Mouse (Mus musculus) gonadal fat pad, adult 2 months (tissue): ENCODE results near the gene Cdhr2. TPM values are rescaled to one million over a fixed set of nuclear protein-coding genes. Genes with fewer than 3 reads are reported as not detected.

Experiments used
- DNase-seq: peaks from one replicate; pipeline ENCODE4 v3.0.0-alpha.2; 2012; ENCODE audit warnings: low read depth
- polyA plus RNA-seq: library from polyadenylated mRNA; depleted of rRNA; stranded (reverse); fragments of >200 nt; gene quantifications from 2 replicates; pipeline ENCODE4 v1.2.3, GENCODE M21; 2012; rRNA removed

Gene Cdhr2
- polyA plus RNA-seq, result 4.8 and 6.5 TPM in 2 replicates

GRCm38 (mm10) chr13:54701243-54701642 is at the start of gene Cdhr2:
Gene Cdhr2 (plus strand): TSS chr13:54701461.
- no peak for DNase-seq

GRCm38 (mm10) chr13:54660877-54661276 is 40.4 kb upstream of the Cdhr2 start:
- no peak for DNase-seq

GRCm38 (mm10) chr13:54661358-54661757 is 39.9 kb upstream of the Cdhr2 start:
- DNase-seq, result no peak

GRCm38 (mm10) chr13:54663999-54664398 is 37.3 kb upstream of the Cdhr2 start:
- no peak for DNase-seq

GRCm38 (mm10) chr13:54664509-54664908 is 36.8 kb upstream of the Cdhr2 start:
- DNase-seq, result no peak

- DNase-seq, result no peak
Measured at GRCm38 (mm10) chr13:54665062-54665461, 36.2 kb upstream of the Cdhr2 start.

- no peak for DNase-seq
Measured at GRCm38 (mm10) chr13:54670491-54670890, 30.8 kb upstream of the Cdhr2 start.

GRCm38 (mm10) chr13:54675895-54676590 is 25.2 kb upstream of the Cdhr2 start:
- no peak for DNase-seq

GRCm38 (mm10) chr13:54678263-54678662 is 23.0 kb upstream of the Cdhr2 start:
- DNase-seq, result no peak

GRCm38 (mm10) chr13:54680184-54680853 is 20.9 kb upstream of the Cdhr2 start:
- no peak for DNase-seq

- DNase-seq, result no peak
Measured at GRCm38 (mm10) chr13:54681291-54681690, 20.0 kb upstream of the Cdhr2 start.

- DNase-seq, result no peak
Measured at GRCm38 (mm10) chr13:54683301-54683700, 18.0 kb upstream of the Cdhr2 start.

GRCm38 (mm10) chr13:54684140-54684896 is 16.9 kb upstream of the Cdhr2 start:
- no peak for DNase-seq

GRCm38 (mm10) chr13:54685174-54685573 is 16.1 kb upstream of the Cdhr2 start:
- no peak for DNase-seq

- no peak for DNase-seq
Measured at GRCm38 (mm10) chr13:54686139-54687053, 14.9 kb upstream of the Cdhr2 start.

- no peak for DNase-seq
Measured at GRCm38 (mm10) chr13:54687096-54687495, 14.2 kb upstream of the Cdhr2 start.

GRCm38 (mm10) chr13:54687575-54688424 is 13.5 kb upstream of the Cdhr2 start:
- peak; percentile 72 for DNase-seq

GRCm38 (mm10) chr13:54690151-54690740 is 11.0 kb upstream of the Cdhr2 start:
- DNase-seq, result no peak

- DNase-seq, result no peak
Measured at GRCm38 (mm10) chr13:54691737-54692136, 9.5 kb upstream of the Cdhr2 start.
